Mouse (Mus musculus) brown adipose tissue, adult 24 weeks (tissue): ENCODE measurements at regions not wholly inside any gene's neighbourhood (a gene's known extent, or its start where the extent isn't known, plus 50 kb on each side); places are given as distances from the start of the nearest gene placed in this dataset.
A peak's percentile ranks its signal among the peaks of the same experiment; 100 is the strongest.

ENCODE experiments used
- H3K27ac ChIP-seq: fragments of 200-500 bp; replicated peaks from 2 replicates; pipeline ENCODE4 v1.5.1; 2012; ENCODE audit warnings: low read depth, mild to moderate bottlenecking, low read length
- H3K4me1 ChIP-seq: fragments of 200-500 bp; 2 replicates; pipeline ENCODE4 v1.6.1; 2012; ENCODE audit warnings: low read length, mixed read lengths; ENCODE audit not compliant: control insufficient read depth, insufficient read depth, insufficient read length
- H3K4me3 ChIP-seq: fragments of 200-500 bp; 2 replicates; pipeline ENCODE4 v1.5.1; 2012; ENCODE audit warnings: low read depth, mild to moderate bottlenecking, low read length, moderate library complexity; ENCODE audit not compliant: insufficient read depth

DNA sequence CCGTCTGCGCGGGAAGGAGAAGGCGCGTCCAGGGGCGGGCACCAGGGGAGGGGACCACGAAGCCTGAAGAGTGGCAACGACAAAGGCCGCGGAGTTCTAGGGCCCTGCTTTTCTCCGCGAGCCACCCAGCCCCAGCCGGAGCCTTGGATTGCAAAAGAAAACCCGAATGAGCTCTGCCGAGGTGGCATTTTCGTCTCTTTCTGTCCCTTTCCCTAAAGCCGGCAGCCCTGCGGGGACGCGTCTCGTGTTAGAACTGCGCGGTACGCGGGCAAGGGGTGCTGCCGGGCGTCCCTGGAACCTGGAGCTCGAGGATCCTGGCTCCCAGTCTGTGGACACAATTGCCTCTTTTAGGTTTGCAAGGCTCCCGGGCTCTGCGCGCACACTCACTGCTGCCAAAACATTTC is 154.5 kb downstream of the Insig2 start:
- Histone ChIP-seq H3K27ac (no peak overlapping the region), H3K4me1 (no peaks in the 10 kb centered on the region), H3K4me3 (0 out of 2 replicates have a peak overlapping the region, but pooled peaks have one; percentile 18)

DNA sequence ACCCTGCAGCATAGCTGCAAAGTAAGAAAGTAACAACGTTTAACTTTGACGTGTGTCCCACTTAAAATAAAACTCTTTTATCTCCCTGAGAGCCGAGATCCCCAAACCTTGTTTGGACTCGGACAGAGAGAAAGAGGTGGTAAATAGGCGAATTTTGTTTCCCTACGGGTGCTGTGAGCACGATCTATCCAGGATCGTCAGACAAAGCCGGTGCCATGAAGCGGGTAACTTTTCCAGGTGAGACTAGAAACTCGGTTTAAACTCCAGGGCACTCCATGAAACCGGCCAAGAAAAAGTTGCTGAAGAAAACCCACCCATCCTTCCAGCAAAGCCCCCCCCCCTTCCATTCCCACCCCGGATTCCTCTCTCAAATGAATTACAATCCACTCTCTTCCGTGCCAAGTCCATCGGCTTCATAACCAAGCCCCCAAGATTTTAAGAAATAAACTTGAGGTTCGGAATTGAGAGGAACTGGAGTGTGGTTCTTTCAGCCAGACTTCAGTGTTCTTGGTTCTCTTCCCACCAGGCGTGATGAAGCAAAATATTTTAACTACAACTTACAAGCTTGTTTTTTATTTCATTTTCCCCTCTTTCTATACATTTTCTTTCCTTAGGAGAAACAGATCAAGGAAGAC is 153.7 kb downstream of the Insig2 start:
- no peak overlapping the region for H3K27ac ChIP-seq
- no peaks in the 10 kb centered on the region for H3K4me1 ChIP-seq
- no peak overlapping the region for H3K4me3 ChIP-seq

GRCm38 (mm10) chr1:121180273-121181030 is 151.9 kb downstream of the Insig2 start:
- H3K4me1 ChIP-seq = no peaks in the 10 kb centered on the region
- H3K27ac ChIP-seq = no peak overlapping the region
- no peak overlapping the region for H3K4me3 ChIP-seq

GRCm38 (mm10) chr1:121188895-121189294 is 143.5 kb downstream of the Insig2 start:
- H3K27ac ChIP-seq = no peak overlapping the region
- no peaks in the 10 kb centered on the region for H3K4me1 ChIP-seq
- no peak overlapping the region for H3K4me3 ChIP-seq

GRCm38 (mm10) chr1:121194800-121195199 is 137.6 kb downstream of the Insig2 start:
- Histone ChIP-seq H3K4me3 (no peak overlapping the region), H3K27ac (no peak overlapping the region), H3K4me1 (no peaks in the 10 kb centered on the region)

- Histone ChIP-seq H3K4me1 (no peaks in the 10 kb centered on the region), H3K27ac (no peak overlapping the region), H3K4me3 (no peak overlapping the region)
These were observed 116.5 kb downstream of the Insig2 start for GRCm38 (mm10) chr1:121215843-121216242.

GRCm38 (mm10) chr1:121224250-121224649 is 108.1 kb downstream of the Insig2 start:
- H3K4me3 ChIP-seq = no peak overlapping the region
- no peaks in the 10 kb centered on the region for H3K4me1 ChIP-seq
- H3K27ac ChIP-seq = no peak overlapping the region

GRCm38 (mm10) chr1:121226466-121227232 is 105.7 kb downstream of the Insig2 start:
- no peaks in the 10 kb centered on the region for H3K4me1 ChIP-seq

DNA sequence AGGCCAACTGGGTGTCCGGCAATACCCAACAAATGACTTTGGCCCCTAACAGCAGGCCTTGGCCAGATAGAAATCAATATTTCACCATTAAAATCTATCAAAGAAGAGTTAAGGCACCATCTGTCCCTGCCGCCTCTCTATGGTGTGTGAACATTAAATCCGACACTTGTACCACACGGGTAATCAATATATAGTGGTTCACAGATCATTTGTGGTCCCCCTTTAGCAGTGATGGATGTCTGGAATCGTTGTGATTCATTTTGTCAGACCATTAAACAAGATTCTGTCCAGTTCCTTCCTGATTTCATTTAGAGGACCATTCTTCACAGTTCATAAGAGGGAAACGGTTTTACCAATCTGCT is 105.2 kb downstream of the Insig2 start:
- Histone ChIP-seq H3K4me3 (no peak overlapping the region), H3K27ac (no peak overlapping the region), H3K4me1 (no peaks in the 10 kb centered on the region)

More at GRCm38 (mm10) chr1:121226466-121227232, 105.7 kb downstream of the Insig2 start:
- Histone ChIP-seq H3K27ac (no peak overlapping the region), H3K4me3 (no peak overlapping the region)

DNA sequence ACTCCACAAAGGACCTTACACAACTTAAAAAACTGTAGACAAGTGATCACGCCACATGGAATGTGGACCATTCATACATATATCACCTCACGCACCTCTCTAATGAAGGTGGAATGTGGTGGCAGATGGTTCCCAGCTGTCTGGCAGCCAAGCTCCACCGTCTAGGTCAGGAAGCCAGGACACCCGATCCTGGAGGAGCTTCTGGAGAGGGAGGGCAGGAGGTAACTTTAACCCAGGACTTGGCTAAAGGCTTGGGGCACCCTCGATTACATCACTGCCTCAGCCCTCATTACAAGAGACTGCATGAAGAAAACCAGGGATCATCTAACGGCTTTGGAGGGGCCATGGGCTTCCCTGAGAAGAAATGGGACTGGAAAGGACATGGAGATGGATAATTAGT is 88.8 kb downstream of the Insig2 start:
- Histone ChIP-seq H3K27ac (no peak overlapping the region), H3K4me1 (no peaks in the 10 kb centered on the region), H3K4me3 (no peak overlapping the region)

DNA sequence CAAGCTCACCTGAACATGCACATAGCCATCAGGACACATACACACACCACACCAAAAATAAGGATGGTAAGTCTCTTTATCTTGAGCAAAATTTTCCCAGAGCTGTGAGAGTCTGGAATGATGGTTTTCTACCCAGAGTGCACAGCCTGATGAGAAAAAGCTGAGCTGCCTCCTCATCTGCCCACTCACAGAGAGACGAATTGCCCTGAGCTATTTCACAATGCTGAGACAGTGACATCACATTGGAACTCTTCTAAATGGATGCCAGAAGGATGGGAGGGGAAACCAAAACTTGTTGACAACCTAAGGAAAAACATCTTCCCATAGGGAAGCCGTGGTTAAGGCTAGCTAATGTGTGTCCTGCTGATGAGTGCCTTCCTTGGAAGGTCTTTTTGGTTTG is 84.8 kb downstream of the Insig2 start:
- no peaks in the 10 kb centered on the region for H3K4me1 ChIP-seq
- no peak overlapping the region for H3K4me3 ChIP-seq
- no peak overlapping the region for H3K27ac ChIP-seq

GRCm38 (mm10) chr1:121249081-121249480 is 83.3 kb downstream of the Insig2 start:
- Histone ChIP-seq H3K4me3 (no peak overlapping the region), H3K4me1 (no peaks in the 10 kb centered on the region), H3K27ac (no peak overlapping the region)

DNA sequence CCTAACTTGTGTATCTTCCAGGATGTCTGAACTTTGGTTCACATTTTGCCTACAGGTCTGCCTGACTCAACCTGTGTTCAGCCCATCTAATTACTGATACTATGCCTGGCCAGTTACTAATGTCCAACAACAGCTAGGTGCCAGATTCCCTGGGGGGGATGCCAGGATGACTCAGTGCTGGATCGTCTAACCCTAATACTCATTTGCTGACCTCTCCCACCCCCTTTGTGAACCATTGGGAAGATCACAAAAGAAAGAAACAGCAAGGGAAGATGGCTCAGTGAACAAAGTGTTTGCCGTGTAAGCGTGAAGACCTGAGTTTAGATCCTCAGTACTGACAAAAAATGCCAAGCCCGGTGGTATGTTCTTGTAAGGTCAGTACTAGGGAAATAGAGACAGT is 81.7 kb downstream of the Insig2 start:
- Histone ChIP-seq H3K27ac (no peak overlapping the region), H3K4me3 (no peak overlapping the region), H3K4me1 (no peaks in the 10 kb centered on the region)

DNA sequence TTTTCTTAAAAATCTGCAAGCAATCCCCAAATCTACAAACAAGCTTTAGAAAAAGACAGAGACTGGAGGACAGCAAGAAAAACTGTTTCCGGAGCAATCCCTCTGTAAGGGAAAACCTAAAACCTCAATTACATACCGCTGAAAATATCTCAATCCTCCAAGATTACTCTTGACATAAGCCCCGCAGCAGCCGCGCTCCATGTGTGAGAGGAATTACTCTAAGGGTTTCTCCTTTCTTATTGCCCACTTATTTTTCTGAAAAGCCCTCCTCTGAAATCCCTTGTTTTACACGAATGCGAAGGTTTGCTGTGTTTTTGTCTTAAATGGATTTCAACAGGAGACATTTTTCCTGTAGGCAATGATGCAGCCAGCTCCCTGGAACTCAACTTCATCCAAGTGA is 80.3 kb downstream of the Insig2 start:
- Histone ChIP-seq H3K4me1 (no peaks in the 10 kb centered on the region), H3K27ac (no peak overlapping the region), H3K4me3 (no peak overlapping the region)

- no peak overlapping the region for H3K27ac ChIP-seq
- H3K4me3 ChIP-seq = no peak overlapping the region
- no peaks in the 10 kb centered on the region for H3K4me1 ChIP-seq
These were observed 78.2 kb downstream of the Insig2 start for GRCm38 (mm10) chr1:121254196-121254595.
